16 mouse cellular contexts compared by ENCODE assay signal in the genomic region with DNA sequence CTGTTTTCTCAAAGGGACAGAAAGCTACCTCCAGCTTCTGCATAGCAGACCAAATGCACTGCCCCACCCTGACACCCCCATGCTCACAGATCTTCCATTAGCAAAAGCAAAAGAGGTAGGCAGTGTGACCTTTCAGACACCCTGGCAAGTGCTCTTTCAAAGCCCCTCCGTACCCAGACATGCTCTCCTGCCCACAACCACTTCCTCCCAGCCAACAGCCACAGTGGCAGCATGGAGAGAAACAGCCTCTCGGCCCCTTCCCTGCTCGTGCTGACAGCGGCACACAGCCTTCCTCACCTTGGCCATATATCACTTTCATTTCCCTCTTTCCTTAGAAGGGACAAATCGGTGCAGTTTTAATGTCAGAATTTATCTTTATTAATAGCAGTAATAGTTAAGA.
DNase-seq lines count a peak whose midpoint lies in the region; ATAC-seq and TF ChIP-seq lines count a peak whose summit lies in the region.
"Had no signal": no experiment of that assay in that cellular context is flagged by ENCODE, and none has a peak within 500 bp of the region (broad histone marks: within the 10 kb centered on the region; RNA-seq: fewer than 3 reads in every experiment).

No protein-coding gene starts in this region.

- no peaks in the 10 kb centered on the region for H3K27me3 ChIP-seq in spleen, adult 2 months (ENCODE audit: control insufficient read depth, insufficient read depth, low read length)
- H3K27me3 ChIP-seq: forebrain, embryonic 15.5 days; heart, embryonic 15.5 days had no signal

- TF ChIP-seq CTCF in spleen, adult 2 months (IDR thresholded peaks at IDR 0.05; ENCODE audit: extremely low read depth, insufficient read depth, insufficient read length, insufficient replicate concordance): no peak

- H3K27ac ChIP-seq in spleen, adult 2 months (ENCODE audit: insufficient read depth, low read length): no peak overlapping the region
- H3K27ac ChIP-seq: forebrain, embryonic 15.5 days; heart, embryonic 15.5 days; hindbrain, embryonic 14.5 days had no signal

- no peaks in the 10 kb centered on the region for H3K36me3 ChIP-seq in spleen, adult 2 months (ENCODE audit: control insufficient read depth, insufficient read depth, low read length)
- H3K36me3 ChIP-seq: forebrain, embryonic 15.5 days; heart, embryonic 15.5 days had no signal

- DNase-seq in spleen, adult 18-20 months: peak; percentile 18 to 20
- DNase-seq in spleen, adult 12 weeks (ENCODE audit: low spot score): no peak
- DNase-seq in spleen, adult 2 months (ENCODE audit: low read depth in 1 of 2, low spot score in 2 of 2): peak; percentile 22 to 50
- peak; percentile 60 for DNase-seq in thymus, postnatal 4 days
- no peak for DNase-seq in gastrocnemius, postnatal 36 days
- DNase-seq in MN1 (ENCODE audit: low spot score): no peak
- DNase-seq in right cerebral cortex, postnatal 10 days (ENCODE audit: low spot score in 2 of 2): no peak
- DNase-seq: cerebellum, adult 11-12 months; kidney, adult 8-10 months; kidney, postnatal 4 days; layer of hippocampus, postnatal 36 days; left cerebral cortex, postnatal 4 days had no signal

- WGBS in spleen, adult 2 months: 10% methylated on average over 5 of the region's 5 CpGs

- no peak for TF ChIP-seq POLR2A in spleen, adult 2 months (IDR thresholded peaks at IDR 0.05; ENCODE audit: low read depth, low read length)

- peak; percentile 82 to 89 for ATAC-seq in hematopoietic stem cell, adult 5-6 weeks (replicated peaks in 1 of 2; ENCODE audit: insufficient read depth in 1 of 2, low FRiP score in 2 of 2, low TSS enrichment in 1 of 2, low read depth in 1 of 2, poor library complexity in 2 of 2, severe bottlenecking in 2 of 2)
- ATAC-seq: forebrain, embryonic 15.5 days had no signal

- H3K4me3 ChIP-seq in spleen, adult 2 months (ENCODE audit: extremely low read depth, insufficient read depth, insufficient read length): no peak overlapping the region
- H3K4me3 ChIP-seq: forebrain, embryonic 15.5 days; heart, embryonic 15.5 days had no signal

- intact Hi-C loops in gastrocnemius, postnatal 36 days (cut with DNase I): no loop called here

- peaks cover 14% of the 10 kb centered on the region; the same call in 1 of the 2 replicates for H3K4me1 ChIP-seq in spleen, adult 2 months (ENCODE audit: control insufficient read depth, insufficient read depth, insufficient read length)
- H3K4me1 ChIP-seq: forebrain, embryonic 15.5 days had no signal

Comparison
In these comparisons a context has a peak if more than half of its experiments do, and no peak if none do; other contexts are left out.
1. DNase-seq: peak in spleen, adult 18-20 months (2 of 2), spleen, adult 2 months (2 of 2) and thymus, postnatal 4 days (single experiment); none in spleen, adult 12 weeks (single experiment), gastrocnemius, postnatal 36 days (0 of 2), MN1 (single experiment) and right cerebral cortex, postnatal 10 days (0 of 2).